Mouse (Mus musculus): ENCODE measurements around the gene Tnpo3. TPM values are rescaled to one million over a fixed set of nuclear protein-coding genes. Genes with fewer than 3 reads are reported as not detected.

The Tnpo3 gene
- total RNA-seq (2014; fragmentation: Nextera tagmentation) (66.4 and 89.6 TPM in 2 replicates), total RNA-seq (2017) (74.5 and 77.2 TPM in 2 replicates)

DNA sequence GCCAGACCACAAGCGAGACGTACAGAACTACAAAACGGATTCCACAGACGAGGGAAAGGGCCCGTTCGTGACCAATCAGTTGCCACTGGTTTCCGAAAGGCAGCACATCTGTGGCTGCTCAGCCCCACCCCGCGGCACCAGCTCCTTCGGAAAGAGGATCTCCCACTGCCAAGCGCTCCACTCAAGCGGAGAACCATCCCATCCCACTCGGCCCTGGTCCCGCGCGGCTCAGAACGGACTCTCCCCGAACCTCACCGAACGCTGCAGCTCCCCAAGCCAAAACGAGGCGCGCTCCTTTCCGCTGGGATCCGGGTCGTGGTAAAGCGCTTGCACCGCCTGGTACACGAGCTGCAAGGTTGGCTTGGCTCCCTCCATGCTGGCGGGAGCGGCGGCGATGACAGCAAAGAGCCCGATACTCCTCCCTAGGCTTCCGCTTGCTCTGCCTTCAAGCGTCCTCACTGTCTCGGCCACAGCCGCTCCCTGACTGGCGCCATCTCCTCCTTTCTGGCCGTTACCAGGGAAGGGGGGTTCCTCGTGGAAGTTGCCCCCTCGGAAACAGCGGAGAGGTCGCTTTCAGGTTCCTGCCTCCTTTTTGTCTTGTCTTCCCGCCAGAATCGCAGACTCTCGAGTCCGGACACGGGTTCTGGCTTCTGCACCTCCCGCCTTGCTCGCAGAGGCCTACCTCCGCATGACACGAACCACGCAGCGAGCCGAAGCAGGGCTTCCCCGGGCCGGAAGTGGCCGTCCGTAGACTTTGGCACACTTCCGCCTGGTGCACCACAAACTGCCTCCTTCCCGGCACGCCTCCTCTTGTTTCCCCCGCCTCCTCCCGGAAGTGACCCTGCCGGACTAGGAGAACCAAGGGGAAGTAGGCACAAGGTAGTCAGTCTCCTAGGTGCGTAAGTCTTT is at the start of gene Tnpo3:
Tnpo3 (minus strand) TSS at position 777 of the 909 bp plus-strand sequence.
- peak; percentile 98 for ATAC-seq (replicated peaks; ENCODE audit: poor library complexity, severe bottlenecking)

GRCm38 (mm10) chr6:29658626-29659475 is 49.2 kb upstream of the Tnpo3 start:
- ATAC-seq (replicated peaks; ENCODE audit: poor library complexity, severe bottlenecking) = no peak

DNA sequence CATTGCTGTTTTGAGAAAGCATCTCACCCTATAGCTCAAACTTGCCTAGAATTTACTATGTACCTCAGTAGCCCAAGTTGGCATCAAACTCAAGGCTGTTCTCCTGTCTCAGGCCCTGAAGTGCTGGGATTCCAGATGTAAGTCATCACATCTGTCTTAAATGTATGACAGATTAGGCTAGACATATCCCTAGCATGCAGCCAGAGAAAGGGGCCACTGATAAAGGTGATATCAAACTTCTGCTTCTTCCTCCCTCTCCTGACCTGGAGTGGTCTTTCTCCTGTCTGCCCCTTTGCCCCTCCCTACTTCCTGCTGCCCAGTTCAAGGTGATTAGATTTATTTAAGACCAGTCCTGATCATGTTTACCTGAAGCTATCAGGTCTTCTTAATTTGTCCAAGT is 43.6 kb upstream of the Tnpo3 start:
- ATAC-seq (replicated peaks; ENCODE audit: poor library complexity, severe bottlenecking) = no peak

DNA sequence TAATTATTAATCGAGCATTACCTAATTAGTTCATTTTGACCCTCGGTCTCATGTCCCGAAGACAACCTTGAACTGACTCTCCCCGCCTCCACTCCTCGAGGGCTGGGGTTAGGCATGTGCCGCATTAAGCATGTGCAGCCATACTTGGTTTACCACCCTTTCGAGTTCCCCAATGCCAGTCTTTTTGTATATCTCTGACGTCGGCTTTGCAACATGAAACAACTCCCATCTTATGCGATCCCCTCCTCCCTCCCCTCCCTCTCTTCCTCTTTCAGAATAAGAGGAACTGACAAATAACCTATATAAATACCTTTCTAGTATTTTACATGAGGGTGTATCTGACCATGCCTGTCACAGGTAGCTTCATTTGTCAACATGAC is 40.5 kb upstream of the Tnpo3 start:
- ATAC-seq (replicated peaks; ENCODE audit: poor library complexity, severe bottlenecking) = peak; percentile 83

DNA sequence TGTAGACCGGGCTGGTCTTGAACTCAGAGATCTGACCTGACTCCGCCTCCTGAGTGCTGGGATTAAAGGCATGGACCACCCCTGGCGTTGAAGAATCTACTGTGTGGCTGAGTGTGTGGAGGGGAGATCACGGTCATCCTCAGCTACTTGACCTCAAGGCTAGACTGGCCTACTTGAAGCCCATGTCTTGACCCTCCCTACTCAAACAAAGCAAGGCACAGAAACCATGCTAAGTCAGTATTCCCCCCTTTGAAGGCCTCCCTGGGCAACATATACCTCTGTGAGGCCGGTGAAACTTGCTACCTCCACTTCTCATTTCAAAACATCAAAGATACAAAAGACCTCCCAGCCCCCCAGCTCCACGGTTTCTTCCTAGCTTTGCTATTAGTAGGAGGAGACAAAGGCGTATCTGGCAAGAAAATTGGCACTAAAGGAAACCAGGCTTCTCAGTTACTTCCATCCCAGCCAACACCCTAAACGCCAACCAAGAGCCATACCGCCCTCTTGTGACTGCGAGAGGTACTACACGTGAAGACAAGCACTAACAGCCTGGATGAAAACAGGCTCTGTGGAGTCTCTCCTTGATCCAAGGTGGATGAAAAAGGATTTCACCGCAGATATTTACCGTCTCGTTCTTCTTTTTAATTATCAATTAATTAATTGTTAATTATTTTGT is 39.9 kb upstream of the Tnpo3 start:
- peak; percentile 80 for ATAC-seq (replicated peaks; ENCODE audit: poor library complexity, severe bottlenecking)

GRCm38 (mm10) chr6:29641816-29642215 is 32.1 kb upstream of the Tnpo3 start:
- no peak for ATAC-seq (replicated peaks; ENCODE audit: poor library complexity, severe bottlenecking)

DNA sequence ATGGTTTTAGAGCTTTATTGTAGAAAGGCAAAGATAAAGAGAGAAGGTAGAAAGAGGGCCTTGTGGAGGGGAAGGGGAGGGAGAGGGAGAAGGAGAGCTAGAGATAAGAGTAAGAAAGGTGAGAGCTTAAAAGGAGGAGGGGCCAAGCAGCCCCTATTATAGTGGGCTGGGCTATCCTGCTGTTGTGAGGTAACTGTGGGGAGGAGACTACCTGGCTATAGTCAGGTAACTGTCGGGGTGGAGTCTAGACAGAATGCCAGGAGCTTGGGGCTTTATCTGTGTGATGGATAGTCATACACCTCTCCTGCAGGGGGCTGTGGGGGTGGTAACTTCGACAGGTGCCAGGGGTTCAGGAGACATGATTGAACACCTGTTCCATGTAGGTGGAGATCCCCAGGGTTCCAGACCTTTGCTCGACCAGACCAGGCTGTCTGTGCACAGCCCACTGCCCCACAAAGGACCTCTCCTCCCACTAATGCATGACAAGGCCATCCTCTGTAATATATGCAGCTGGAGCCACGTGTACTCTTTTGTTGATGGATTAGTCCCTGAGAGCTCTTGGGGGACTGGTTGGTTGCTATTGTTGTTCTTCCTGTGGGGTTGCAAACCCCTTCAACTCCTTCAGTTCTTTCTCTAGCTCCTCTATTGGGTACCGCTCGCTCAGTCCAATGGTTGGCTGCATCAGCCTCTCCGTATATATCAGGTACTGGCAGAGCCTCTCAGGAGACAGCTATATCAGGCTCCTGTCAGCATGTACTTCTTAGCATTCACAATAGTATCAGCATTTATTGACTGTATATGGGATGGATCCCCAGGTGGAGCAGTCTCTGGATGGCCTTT is 30.1 kb upstream of the Tnpo3 start:
- ATAC-seq (replicated peaks; ENCODE audit: poor library complexity, severe bottlenecking) = no peak

- no peak for ATAC-seq (replicated peaks; ENCODE audit: poor library complexity, severe bottlenecking)
These were observed 29.3 kb upstream of the Tnpo3 start for GRCm38 (mm10) chr6:29638844-29639460.

DNA sequence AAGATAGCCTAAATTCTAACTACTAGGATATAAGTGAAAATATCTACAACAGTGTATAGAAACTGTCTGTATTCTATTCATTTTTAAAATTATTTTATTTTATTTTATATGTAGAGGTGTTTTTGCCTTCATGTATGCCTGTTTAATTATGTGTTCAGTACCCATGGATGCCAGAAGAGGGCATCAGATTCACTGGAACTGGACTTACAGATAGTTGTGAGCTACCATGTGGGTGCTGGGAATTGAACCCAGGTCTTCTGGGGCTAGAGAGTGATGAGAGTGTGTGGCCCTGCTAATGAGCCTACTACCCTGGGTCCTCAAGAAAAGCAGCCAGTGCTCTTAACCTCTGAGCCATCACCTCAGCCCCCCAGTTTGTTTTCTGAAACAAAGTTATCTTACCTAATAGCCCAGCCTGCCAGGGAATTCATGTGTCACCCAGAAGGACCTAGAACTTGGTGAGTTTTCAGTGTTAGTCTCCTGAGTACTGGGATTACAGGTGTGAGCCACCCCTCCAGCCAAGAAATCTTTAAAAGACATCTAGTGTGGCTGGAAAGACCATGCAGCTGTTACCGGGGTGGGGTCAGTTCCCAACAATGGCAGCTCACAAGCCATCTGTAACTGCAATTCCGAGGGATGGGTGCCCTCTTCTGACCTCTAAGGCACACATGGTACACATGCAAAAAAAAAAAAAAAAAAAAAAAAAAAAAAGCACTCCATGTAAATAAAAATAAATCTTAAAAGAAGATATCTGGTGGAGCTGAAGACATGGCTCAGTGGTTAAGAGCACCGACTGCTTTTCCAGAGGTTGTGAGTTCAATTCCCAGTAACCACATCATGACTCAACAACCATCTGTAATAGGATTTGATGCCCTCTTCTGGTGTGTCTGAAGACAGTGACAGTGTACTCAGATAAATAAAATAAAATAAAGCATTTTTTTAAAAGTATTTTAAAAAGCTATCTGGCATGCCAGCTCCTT is 28.0 kb upstream of the Tnpo3 start:
- no peak for ATAC-seq (replicated peaks; ENCODE audit: poor library complexity, severe bottlenecking)

DNA sequence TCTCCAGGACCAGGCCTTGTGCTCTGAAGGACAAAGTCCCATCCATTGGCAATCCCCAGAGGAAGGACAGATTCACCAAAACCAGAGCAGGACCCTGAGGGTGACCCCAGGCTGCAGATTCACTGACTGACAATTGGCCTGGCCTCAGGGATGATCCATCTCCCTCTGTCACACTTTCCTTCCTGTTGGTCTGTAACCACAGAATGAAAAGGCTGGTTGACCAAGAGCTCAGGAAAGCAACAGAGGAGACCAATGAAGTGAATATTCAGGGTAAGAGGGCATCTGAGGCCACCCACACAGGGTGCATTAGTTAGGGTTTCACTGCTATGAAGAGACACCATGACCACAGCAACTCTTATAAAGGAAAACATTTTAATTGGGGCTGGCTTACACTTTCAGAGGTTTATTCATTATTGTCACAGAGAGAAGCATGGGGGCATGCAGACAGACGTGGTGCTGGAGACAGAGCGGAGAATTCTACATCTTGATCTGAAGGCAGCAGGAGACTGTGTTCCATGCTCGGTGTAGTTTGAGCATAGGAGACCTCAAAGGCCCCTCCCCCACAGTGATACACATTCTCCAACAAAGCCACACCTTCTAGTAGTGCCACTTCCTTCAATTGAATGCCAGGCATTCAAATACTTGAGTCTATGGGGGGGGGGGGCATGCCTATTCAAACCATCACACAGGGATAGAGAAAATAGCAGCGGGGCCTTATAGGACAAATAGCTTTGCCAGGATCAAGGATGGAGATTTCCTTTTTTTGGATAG is 26.8 kb upstream of the Tnpo3 start:
- ATAC-seq (replicated peaks; ENCODE audit: poor library complexity, severe bottlenecking) = peak; percentile 53

DNA sequence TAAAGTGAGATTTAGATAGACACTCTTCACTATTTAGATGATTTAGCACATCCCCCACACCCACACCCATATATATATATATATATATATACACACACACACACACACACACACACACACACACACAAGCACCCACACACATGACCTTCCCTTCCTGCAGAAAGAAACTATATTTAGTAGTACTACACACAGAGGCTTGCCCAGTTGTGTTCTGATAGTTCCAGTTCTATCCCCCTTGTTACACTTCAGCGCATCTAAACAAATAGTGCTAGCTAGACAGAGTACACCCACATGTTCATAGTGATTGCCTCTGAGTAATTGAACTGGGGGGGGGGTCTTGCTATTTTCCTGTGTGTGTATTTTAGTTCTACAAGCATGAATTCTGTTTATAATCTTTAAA is 24.9 kb upstream of the Tnpo3 start:
- ATAC-seq (replicated peaks; ENCODE audit: poor library complexity, severe bottlenecking) = no peak

DNA sequence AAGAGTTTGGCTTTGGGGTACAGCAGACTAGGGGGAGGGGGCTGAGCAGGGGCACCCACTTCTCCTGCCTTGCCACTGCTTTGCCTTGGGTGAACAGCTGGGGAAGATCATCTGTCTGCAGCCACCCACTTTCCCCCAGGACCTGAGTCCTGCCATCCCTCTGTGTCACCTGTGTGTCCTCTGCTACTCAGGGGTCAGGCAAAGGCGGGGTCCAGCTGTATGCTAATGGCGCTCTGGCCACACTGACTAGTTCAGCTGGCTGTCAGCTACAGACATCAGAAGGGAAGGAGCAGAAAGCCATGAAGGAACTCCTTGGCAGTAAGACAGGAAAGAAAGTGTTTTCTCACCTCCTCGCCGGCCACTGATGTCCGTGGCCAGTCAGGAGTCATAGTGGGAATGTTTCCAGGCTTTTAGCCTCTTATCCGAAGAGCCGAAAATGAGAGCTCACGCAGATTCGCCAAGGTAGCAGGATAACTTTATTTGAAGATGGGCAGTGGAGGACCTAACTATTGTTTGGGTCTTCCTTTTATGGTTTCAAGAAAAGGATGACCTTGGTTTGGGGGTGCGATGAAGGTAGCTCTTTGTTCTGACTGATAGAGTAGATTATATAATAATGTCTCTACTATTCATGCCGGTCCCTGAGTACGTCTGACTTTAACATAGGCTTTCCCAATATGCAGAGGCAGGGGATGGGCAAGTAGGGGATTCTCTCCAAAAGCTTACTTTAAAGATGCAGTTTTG is 23.0 kb upstream of the Tnpo3 start:
- ATAC-seq (replicated peaks; ENCODE audit: poor library complexity, severe bottlenecking) = no peak

- no peak for ATAC-seq (replicated peaks; ENCODE audit: poor library complexity, severe bottlenecking)
These were observed 22.3 kb upstream of the Tnpo3 start for GRCm38 (mm10) chr6:29631751-29632551.

- no peak for ATAC-seq (replicated peaks; ENCODE audit: poor library complexity, severe bottlenecking)
These were observed 20.5 kb upstream of the Tnpo3 start for GRCm38 (mm10) chr6:29630216-29630615.

- peak; percentile 22; the same call in 1 of the 2 replicates for ATAC-seq (replicated peaks; ENCODE audit: poor library complexity, severe bottlenecking)
These were observed 18.1 kb upstream of the Tnpo3 start for GRCm38 (mm10) chr6:29627756-29628155.

- ATAC-seq (replicated peaks; ENCODE audit: poor library complexity, severe bottlenecking) = peak; percentile 80
These were observed 14.2 kb upstream of the Tnpo3 start for GRCm38 (mm10) chr6:29623857-29624256.
